Mouse (Mus musculus) frontal cortex, adult (tissue): ENCODE data around the gene Pfkp.

Experiments used
- ATAC-seq: cut with Nextera tagmentation; 2 replicates; pipeline ENCODE4 v1.9.2; 2017; ENCODE audit warnings: mild to moderate bottlenecking, moderate library complexity, mixed read lengths; ENCODE audit not compliant: low TSS enrichment

The Pfkp gene

GRCm38 (mm10) chr13:6602786-6603409 is 45.7 kb downstream of the Pfkp start:
- 0 out of 2 replicates have a peak, but pooled peaks have one; percentile 51 for ATAC-seq

GRCm38 (mm10) chr13:6601676-6602075 is 46.9 kb downstream of the Pfkp start:
- no peak for ATAC-seq

GRCm38 (mm10) chr13:6600626-6601025 is 48.0 kb downstream of the Pfkp start:
- no peak for ATAC-seq

GRCm38 (mm10) chr13:6597801-6598200 is 50.8 kb downstream of the Pfkp start:
- peak; percentile 28; the same call in 1 of the 2 replicates for ATAC-seq

- ATAC-seq, result no peak
These were observed 53.2 kb downstream of the Pfkp start for GRCm38 (mm10) chr13:6595403-6595802.

- ATAC-seq, result no peak
These were observed 57.7 kb downstream of the Pfkp start for GRCm38 (mm10) chr13:6590846-6591245.

DNA sequence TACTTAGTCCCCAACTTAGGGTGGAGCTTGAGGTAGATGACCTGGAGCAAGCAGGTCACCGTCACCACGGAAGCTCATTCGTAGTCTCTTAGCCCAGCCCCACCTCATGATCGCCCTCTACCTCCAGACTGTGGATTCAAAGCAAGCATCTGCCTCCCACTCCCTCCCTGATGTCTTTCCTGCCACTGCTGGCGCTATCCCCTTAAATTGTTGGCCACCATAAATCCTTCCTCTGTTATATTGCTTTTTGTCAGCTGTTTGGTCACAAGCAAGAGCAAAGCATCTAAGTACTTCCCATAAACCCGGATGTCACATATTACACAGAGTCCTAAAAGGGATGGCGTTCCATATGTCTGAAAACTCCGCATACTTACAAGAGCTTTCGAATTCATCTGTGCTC is 62.6 kb downstream of the Pfkp start:
- peak; percentile 59 for ATAC-seq

DNA sequence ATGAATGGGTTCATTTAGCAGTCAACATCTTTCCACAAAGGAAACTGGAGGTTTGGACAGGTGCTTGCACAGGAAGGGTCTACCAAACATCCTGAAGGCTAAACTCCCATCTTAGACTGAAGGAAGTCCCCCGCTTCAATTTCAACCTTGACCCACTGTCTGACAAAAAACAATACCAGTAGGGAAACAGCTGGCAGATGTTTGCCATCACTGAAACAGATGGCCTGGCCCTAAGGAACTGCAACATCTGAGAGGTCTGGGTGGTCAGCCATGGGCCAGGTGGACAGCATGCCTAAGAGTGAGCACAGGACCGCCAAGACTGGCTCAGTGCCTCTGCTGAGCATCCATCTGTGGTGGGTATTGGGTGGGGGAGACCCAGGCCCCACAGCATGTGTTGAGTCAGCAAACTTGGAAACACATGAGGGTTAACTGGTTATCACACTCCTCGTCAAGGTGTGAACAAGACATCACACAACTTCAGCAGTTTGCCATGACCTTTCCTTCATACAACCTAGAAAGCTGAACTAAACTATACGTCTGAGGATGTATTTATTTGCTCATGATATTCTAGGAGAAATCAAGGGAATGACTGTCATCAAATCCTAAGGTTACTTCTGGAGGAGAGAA is 65.0 kb downstream of the Pfkp start:
- ATAC-seq, result no peak

DNA sequence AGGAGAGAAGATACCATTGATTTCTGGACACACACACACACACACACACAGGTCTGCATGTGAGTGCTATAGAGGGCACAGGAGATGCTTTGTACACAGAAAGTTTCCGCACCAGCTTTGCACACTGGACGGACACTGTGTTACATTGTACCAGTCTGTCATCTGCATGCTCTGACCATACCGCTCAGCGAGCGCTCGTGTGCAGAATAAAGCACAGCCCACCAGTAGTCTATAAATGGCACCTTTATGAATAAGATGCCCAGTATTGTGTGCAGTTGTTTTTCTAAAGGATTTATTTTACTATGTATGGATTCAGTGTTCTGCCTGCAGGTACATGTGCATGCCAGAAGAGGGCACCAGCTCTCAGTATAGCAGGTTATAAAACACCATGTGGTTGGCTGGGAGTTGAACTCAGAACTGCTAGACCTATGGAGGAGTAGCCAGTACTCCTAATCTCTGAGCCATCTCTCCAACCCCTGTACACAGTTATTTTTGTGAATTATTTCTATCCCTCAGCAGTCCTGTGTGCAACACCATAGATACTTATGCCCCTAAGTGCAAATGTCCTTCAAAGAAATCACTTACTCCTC is 72.6 kb downstream of the Pfkp start:
- ATAC-seq, result peak; percentile 39; the same call in 1 of the 2 replicates

DNA sequence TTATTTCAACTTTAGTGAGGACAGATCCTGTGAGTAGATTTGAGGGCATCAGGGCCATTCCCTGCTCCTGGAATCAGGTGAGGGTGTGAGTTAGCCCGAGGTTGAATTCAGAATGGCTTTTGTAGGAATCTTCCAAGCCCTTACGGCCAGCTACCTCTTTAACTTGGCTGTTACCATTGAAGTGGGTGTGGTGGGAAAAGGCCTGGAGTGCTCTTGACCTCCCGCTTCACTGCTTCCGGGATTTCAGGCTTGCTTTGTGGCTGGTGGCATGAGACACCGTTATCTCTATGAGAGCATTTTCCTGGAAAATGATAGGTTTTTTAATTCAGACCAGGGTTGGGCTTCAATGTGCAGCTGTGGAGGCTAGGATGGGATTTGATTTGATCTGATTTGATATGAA is 83.0 kb downstream of the Pfkp start:
- ATAC-seq, result no peak

DNA sequence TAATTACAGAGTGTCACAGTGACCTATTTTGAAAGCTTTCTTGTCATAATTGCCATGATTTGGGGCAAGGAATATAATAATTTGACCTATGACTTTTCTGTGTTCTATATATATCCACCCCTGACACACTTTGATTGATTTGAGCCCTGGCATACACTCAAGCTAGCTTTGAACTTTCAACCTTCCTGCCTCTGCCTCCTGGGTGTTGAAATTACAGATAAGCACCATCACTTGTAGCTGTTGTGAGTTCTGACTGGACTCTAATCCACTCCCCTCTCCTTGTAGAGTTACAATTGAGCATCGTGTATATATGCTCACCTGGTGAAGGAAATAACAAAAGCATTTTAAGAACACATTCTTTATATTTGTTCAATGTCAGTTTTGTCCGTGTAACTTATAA is 86.2 kb downstream of the Pfkp start:
- ATAC-seq, result no peak

DNA sequence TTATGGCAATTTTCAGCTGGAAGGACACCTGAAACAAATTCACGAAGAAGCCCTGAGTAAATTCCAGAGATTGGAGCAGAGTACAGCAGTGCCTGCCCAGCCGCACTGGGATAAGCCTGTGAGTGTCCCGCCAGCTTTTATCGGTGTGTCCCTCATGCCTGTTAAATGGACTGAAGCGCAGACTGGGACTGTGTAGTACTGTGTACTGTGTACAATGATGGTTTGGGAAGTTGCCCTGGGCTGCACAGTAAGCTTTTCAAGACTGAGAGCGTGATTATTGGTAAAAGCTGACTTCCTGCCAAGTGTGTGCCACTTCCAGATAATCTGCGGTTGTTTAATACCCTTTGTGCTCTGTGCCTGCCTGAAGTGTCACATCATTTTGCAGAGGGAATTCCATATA is 90.8 kb downstream of the Pfkp start:
- ATAC-seq, result peak; percentile 70

- ATAC-seq, result no peak
These were observed 92.9 kb downstream of the Pfkp start for GRCm38 (mm10) chr13:6555656-6556055.

DNA sequence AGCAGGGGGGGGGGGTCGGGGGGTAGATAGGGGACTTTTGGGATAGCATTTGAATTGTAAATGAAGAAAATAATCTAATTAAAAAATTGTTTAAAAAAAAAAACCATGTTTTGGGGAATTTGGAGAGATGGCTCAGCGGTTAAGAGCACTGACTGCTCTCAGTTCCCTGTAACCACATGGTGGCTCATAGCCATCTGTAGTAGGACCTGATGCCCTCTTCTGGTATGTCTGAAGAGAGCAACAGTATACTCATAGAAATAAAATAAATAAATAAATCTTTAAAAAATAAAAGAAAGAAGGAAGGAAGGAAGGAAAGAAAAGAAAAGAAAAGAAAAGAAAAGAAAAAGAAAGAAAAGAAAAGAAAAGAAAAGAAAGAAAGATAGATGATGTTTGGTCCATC is 94.9 kb downstream of the Pfkp start:
- no peak for ATAC-seq

DNA sequence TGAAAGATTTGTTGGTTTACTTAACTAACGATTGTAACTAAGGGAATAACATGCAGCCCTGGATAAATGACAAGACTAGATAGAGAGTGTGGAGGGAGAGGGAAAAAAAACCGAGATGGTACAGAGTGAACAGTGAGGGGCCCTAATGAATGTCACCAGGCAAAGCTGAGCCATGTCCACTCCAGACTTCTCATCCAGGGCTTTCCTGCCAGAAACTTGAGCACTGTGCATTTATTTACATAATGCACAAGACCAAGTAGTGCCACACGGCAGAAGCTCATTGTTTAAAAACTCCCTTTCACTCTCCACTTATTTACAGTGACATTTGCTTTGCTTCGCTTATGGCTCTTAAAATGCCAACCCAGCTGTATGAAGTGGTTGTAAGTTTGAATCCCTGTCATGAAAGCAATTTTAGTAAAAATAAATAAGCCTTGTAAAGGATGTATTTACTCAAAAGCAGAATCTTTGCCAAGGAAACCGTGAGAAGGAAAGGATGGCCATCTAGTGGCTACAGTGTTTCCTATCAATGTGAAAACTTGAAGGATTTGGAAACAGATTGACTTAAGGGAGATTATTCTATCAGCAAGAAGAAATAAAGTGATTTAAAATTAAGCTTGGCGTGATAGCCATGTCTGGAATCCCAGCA is 113.2 kb downstream of the Pfkp start:
- peak; percentile 82 for ATAC-seq

DNA sequence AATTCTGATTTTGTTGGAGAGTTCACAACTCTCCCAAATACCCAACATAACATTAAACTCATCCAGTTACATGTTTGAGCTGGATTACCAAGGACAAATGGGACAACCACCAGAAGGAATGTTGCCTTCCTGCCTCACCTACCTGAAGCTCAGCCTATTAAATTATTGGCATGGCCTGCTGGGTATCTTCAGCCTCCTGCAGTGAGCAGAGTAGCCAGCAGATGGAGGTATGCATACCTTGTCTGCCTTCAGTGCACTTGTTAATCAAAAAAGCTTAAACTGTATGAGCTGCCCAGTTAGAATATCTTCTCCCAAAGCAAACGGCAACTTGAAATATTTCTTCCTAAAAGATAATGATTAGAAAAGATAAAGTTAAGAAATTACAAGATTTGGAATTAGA is 115.9 kb downstream of the Pfkp start:
- no peak for ATAC-seq
